Mouse (Mus musculus) liver, embryonic 11.5 days (tissue): ENCODE measurements around the gene Olfr1447. TPM values are rescaled to one million over a fixed set of nuclear protein-coding genes. Genes with fewer than 3 reads are reported as not detected.

Experiments used
- ATAC-seq: fragments of 200-750 bp; cut with Nextera tagmentation; replicated peaks from 2 replicates; pipeline ENCODE4 v1.8.0; 2017; ENCODE audit warnings: moderate number of reproducible peaks, mild to moderate bottlenecking, moderate TSS enrichment, moderate library complexity; ENCODE audit not compliant: low FRiP score
- DNase-seq: peaks from one replicate; pipeline ENCODE4 v3.0.0-alpha.2; 2017; ENCODE audit warnings: low spot score
- H3K27ac ChIP-seq: fragments of 300-500 bp; sonication (generic); 2 replicates; pipeline ENCODE4 v1.5.1; 2014; ENCODE audit warnings: mild to moderate bottlenecking, low read depth, low read length, control low read depth
- H3K27me3 ChIP-seq: fragments of 300-500 bp; sonication (generic); replicated peaks from 2 replicates; pipeline ENCODE4 v1.6.1; 2014; ENCODE audit warnings: low read length, mixed read lengths; ENCODE audit not compliant: control insufficient read depth, insufficient read depth
- H3K36me3 ChIP-seq: fragments of 300-500 bp; sonication (generic); 2 replicates; pipeline ENCODE4 v1.6.1; 2014; ENCODE audit warnings: mild to moderate bottlenecking, low read length, moderate library complexity, mixed read lengths; ENCODE audit not compliant: control insufficient read depth, insufficient read depth
- H3K4me1 ChIP-seq: fragments of 300-500 bp; sonication (generic); replicated peaks from 2 replicates; pipeline ENCODE4 v1.6.1; 2014; ENCODE audit warnings: low read length, mixed read lengths; ENCODE audit not compliant: control insufficient read depth, insufficient read depth
- H3K4me2 ChIP-seq: fragments of 300-500 bp; sonication (generic); 2 replicates; pipeline ENCODE4 v1.6.1; 2014; ENCODE audit warnings: mild to moderate bottlenecking, control low read depth, moderate library complexity
- H3K4me3 ChIP-seq: fragments of 300-500 bp; sonication (generic); 2 replicates; pipeline ENCODE4 v1.5.1; 2014; ENCODE audit warnings: low read depth, low read length, control low read depth
- H3K9ac ChIP-seq: fragments of 300-500 bp; sonication (generic); 2 replicates; pipeline ENCODE4 v1.6.1; 2014; ENCODE audit warnings: low read depth, low read length, control low read depth
- H3K9me3 ChIP-seq: fragments of 300-500 bp; sonication (generic); 2 replicates; pipeline ENCODE4 v1.6.1; 2016; ENCODE audit warnings: low read length, inconsistent platforms, mixed read lengths; ENCODE audit not compliant: control insufficient read depth
- WGBS: fragments of 180-500 bp; shearing (Covaris S2); extraction: QIAGEN DNeasy Blood & Tissue Kit; methylation state at CpG from one replicate; pipeline ENCODE4 v1.1.7; 2014; 5-methylcytosine and 5-hydroxymethylcytosine counted together
- polyA plus RNA-seq: library from polyadenylated mRNA; unstranded; fragments of >200 nt; fragmentation: Nextera tagmentation; extraction: Ambion mirVana; gene quantifications from 2 replicates; pipeline ENCODE4 v1.2.1, GENCODE M21; 2014

The Olfr1447 gene
- polyA plus RNA-seq = not detected in 2 replicates

DNA sequence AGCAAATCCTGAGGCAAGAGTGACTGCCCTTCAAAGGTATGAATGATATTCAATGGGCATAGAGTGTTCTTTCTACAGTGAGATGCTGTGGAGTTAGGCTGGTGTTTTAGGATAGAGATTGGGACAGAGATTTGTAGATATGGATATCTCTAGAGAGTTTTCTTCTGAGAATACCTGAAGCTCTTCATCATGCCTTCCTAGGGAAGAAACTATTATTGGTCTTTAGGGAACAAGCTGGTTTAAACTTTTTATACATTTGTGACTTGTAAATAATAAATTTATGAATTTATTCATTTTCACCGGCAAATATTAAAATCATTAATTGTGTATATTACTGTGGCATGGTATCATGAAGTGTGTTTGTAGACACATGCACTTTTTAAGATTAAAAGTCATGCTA, at the start of gene Olfr1447:
Gene Olfr1447, minus strand, starts transcription at position 101 of the 400 bp plus-strand sequence.
- DNase-seq = no peak
- H3K9me3 ChIP-seq = no peaks in the 10 kb centered on the region
- H3K36me3 ChIP-seq = no peaks in the 10 kb centered on the region
- 75% methylated on average over 1 of the region's 1 CpGs for WGBS
- H3K4me3 ChIP-seq = no peak within 1 kb of the TSS
- no peaks in the 10 kb centered on the region for H3K27me3 ChIP-seq
- no peak for ATAC-seq
- H3K9ac ChIP-seq = no peak within 1 kb of the TSS
- H3K4me2 ChIP-seq = no peak within 1 kb of the TSS
- H3K27ac ChIP-seq = no peak within 1 kb of the TSS
- H3K4me1 ChIP-seq = no peaks in the 10 kb centered on the region

DNA sequence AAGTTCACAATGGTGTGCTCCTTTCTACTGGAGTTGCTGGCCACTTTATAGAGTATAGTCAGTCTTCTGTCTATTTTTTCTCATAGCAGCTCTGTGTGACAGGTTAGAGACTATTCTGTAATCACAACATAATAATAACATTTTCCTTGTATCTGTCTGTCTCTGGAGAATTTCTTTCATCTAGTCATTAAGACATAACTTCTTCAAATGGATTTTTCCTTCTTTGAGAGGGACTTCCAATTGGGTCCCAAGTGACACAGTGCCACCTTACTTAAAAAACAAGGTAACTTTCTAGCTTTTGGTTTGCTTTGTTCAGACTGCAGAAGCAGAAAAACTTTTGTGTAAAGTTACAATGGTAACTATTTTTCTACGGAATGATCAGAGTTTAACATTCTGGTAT, 46.4 kb upstream of the Olfr1447 start, which contains the start of gene Olfr1450:
Gene Olfr1450, plus strand, starts transcription at position 301 of the 400 bp plus-strand sequence.
- Histone ChIP-seq H3K4me3 (no peak within 1 kb of the TSS), H3K36me3 (no peaks in the 10 kb centered on the region), H3K9ac (no peak within 1 kb of the TSS), H3K27me3 (no peaks in the 10 kb centered on the region), H3K4me2 (no peak within 1 kb of the TSS), H3K27ac (no peak within 1 kb of the TSS), H3K4me1 (no peaks in the 10 kb centered on the region), H3K9me3 (peaks cover 4% of the 10 kb centered on the region; the same call in 1 of the 2 replicates)
- ATAC-seq (no peak), DNase-seq (no peak)
- 84% methylated on average over 1 of the region's 1 CpGs for WGBS

DNA sequence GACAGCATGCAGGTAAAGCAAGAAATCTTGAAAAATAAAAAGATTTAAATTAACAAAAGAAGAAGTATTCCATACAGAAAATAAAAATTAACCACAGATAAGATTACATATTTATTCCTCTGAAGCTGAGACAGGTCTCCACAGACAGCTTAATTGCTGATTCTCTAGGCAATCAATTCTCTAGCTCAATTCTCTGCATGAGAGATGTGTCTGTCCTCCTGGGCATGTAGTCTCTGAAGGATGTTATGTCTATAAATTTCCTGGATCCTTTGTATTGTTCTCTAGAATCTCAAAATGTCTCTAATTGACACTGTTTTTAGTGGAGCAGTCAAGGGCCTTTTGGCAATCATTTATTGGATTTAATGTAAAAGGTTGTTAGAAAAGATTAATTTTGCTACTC, 27.0 kb upstream of the Olfr1447 start, which contains the start of gene Olfr1449:
Gene Olfr1449, plus strand, starts transcription at position 301 of the 400 bp plus-strand sequence.
- Histone ChIP-seq H3K4me3 (no peak within 1 kb of the TSS), H3K27ac (no peak within 1 kb of the TSS), H3K4me1 (no peaks in the 10 kb centered on the region), H3K9me3 (no peaks in the 10 kb centered on the region), H3K36me3 (no peaks in the 10 kb centered on the region), H3K9ac (no peak within 1 kb of the TSS), H3K27me3 (no peaks in the 10 kb centered on the region), H3K4me2 (no peak within 1 kb of the TSS)
- ATAC-seq (no peak), DNase-seq (no peak)

DNA sequence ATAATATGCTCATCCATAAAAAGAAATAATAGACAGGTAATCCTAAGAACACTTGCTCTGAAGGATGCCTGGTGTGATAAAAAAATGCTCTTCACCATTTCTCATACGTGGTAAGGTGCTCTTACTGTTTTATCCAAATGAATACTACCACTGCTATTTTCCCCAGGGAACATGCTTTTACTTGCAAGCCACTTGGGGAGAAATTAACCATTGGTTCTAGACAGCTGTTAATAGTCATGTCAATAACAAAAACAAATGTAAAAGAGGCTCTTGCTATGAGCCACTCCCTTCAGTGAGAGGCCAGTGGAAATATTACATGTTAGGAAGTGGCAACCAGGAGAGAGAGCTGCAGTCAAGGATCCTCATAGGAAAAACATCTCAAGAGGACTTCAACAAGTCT, 20.8 kb upstream of the Olfr1447 start, which contains the start of gene Olfr1448:
Gene Olfr1448, minus strand, starts transcription at position 101 of the 400 bp plus-strand sequence.
- Histone ChIP-seq H3K9ac (no peak within 1 kb of the TSS), H3K27ac (no peak within 1 kb of the TSS), H3K27me3 (no peaks in the 10 kb centered on the region), H3K9me3 (no peaks in the 10 kb centered on the region), H3K36me3 (no peaks in the 10 kb centered on the region), H3K4me2 (no peak within 1 kb of the TSS), H3K4me1 (no peaks in the 10 kb centered on the region), H3K4me3 (no peak within 1 kb of the TSS)
- ATAC-seq = no peak
- WGBS = 65% methylated on average over 1 of the region's 1 CpGs
- no peak for DNase-seq

DNA sequence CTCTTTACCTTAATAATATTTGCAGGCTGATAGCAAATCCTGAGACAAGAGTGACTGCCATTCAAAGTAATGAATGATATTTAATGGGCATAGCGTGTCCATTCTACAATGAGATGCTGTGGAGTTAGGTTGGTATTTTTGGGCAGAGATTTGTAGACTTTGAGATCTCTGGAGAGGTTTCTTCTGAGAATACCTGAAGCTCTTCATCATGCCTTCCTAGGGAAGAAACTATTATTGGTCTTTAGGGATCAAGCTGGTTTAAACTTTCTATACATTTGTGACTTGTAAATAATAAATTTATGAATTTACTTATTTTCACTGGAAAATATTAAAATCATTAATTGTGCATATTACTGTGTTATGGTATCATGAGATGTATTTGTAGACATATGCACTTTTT, 10.1 kb downstream of the Olfr1447 start, which contains the start of gene Olfr1446:
Gene Olfr1446, minus strand, starts transcription at position 101 of the 400 bp plus-strand sequence.
- Histone ChIP-seq H3K4me1 (no peaks in the 10 kb centered on the region), H3K4me3 (no peak within 1 kb of the TSS), H3K27me3 (no peaks in the 10 kb centered on the region), H3K9me3 (no peaks in the 10 kb centered on the region), H3K36me3 (no peaks in the 10 kb centered on the region), H3K4me2 (no peak within 1 kb of the TSS), H3K27ac (no peak within 1 kb of the TSS), H3K9ac (no peak within 1 kb of the TSS)
- no peak for DNase-seq
- 57% methylated on average over 1 of the region's 1 CpGs for WGBS
- no peak for ATAC-seq

- H3K4me1 ChIP-seq = no peaks in the 10 kb centered on the region
- H3K9ac ChIP-seq = no peak within 1 kb of the TSS
- no peak within 1 kb of the TSS for H3K4me3 ChIP-seq
- no peaks in the 10 kb centered on the region for H3K36me3 ChIP-seq
- no peaks in the 10 kb centered on the region for H3K9me3 ChIP-seq
- ATAC-seq = no peak
- DNase-seq = no peak
- H3K27me3 ChIP-seq = no peaks in the 10 kb centered on the region
- WGBS = 80% methylated on average over 2 of the region's 2 CpGs
- H3K27ac ChIP-seq = no peak within 1 kb of the TSS
- H3K4me2 ChIP-seq = no peak within 1 kb of the TSS
Measured at GRCm38 (mm10) chr19:12883555-12883954, 20.0 kb downstream of the Olfr1447 start, which contains the start of gene Olfr1445. Olfr1445 (plus strand) TSS chr19:12883855.

GRCm38 (mm10) chr19:12856983-12857382, 46.6 kb downstream of the Olfr1447 start, which contains the start of gene Olfr1444:
Olfr1444 (plus strand) TSS chr19:12857283.
- Histone ChIP-seq H3K9ac (no peak within 1 kb of the TSS), H3K27ac (no peak within 1 kb of the TSS), H3K4me2 (no peak within 1 kb of the TSS), H3K4me1 (no peaks in the 10 kb centered on the region), H3K36me3 (no peaks in the 10 kb centered on the region), H3K9me3 (no peaks in the 10 kb centered on the region), H3K27me3 (no peaks in the 10 kb centered on the region), H3K4me3 (no peak within 1 kb of the TSS)
- DNase-seq (no peak), ATAC-seq (no peak)
- 54% methylated on average over 1 of the region's 1 CpGs for WGBS

Other genes starting within 250 kb of the Olfr1447 start
- not detected in 2 replicates for gene Olfr1442, start 233.3 kb downstream of the Olfr1447 start, polyA plus RNA-seq
- not detected in 2 replicates for gene Olfr1443, start 225.6 kb downstream of the Olfr1447 start, polyA plus RNA-seq
- gene Keg1, start 208.0 kb downstream of the Olfr1447 start, polyA plus RNA-seq = 0.19 and 0.25 TPM in 2 replicates
- gene Cntf, start 138.1 kb downstream of the Olfr1447 start, polyA plus RNA-seq = 0.27 and 0.78 TPM in 2 replicates
- gene Zfp91, start 107.6 kb downstream of the Olfr1447 start, polyA plus RNA-seq = 7.0 and 7.4 TPM in 2 replicates
- gene Lpxn, start 107.5 kb downstream of the Olfr1447 start, polyA plus RNA-seq = 1.5 and 2.1 TPM in 2 replicates
- gene Gm5244, start 57.1 kb downstream of the Olfr1447 start, polyA plus RNA-seq = not detected in 2 replicates
- not detected in 2 replicates for gene Olfr1444, start 46.5 kb downstream of the Olfr1447 start, polyA plus RNA-seq
- not detected in 2 replicates for gene Olfr1445, start 19.9 kb downstream of the Olfr1447 start, polyA plus RNA-seq
- not detected in 2 replicates for gene Olfr1446, start 10.2 kb downstream of the Olfr1447 start, polyA plus RNA-seq
- not detected in 2 replicates for gene Olfr1448, start 20.7 kb upstream of the Olfr1447 start, polyA plus RNA-seq
- gene Olfr1449, start 27.1 kb upstream of the Olfr1447 start, polyA plus RNA-seq = not detected in 2 replicates
- gene Olfr1450, start 46.5 kb upstream of the Olfr1447 start, polyA plus RNA-seq = not detected in 2 replicates
- not detected in 2 replicates for gene Olfr1451, start 91.3 kb upstream of the Olfr1447 start, polyA plus RNA-seq
- not detected in 2 replicates for gene Olfr1453, start 124.6 kb upstream of the Olfr1447 start, polyA plus RNA-seq
- gene Olfr1454, start 156.9 kb upstream of the Olfr1447 start, polyA plus RNA-seq = not detected in 2 replicates
- gene Olfr1457, start 194.1 kb upstream of the Olfr1447 start, polyA plus RNA-seq = not detected in 2 replicates
- not detected in 2 replicates for gene Olfr1458, start 203.0 kb upstream of the Olfr1447 start, polyA plus RNA-seq
- not detected in 2 replicates for gene Olfr1459, start 245.8 kb upstream of the Olfr1447 start, polyA plus RNA-seq